Mouse (Mus musculus) MEL (cell line): ENCODE measurements at regions not wholly inside any gene's neighbourhood (a gene's known extent, or its start where the extent isn't known, plus 50 kb on each side); places are given as distances from the start of the nearest gene placed in this dataset.

ENCODE experiments used
- DNase-seq: peaks from one replicate; pipeline ENCODE4 v3.0.0; 2011; ENCODE audit warnings: low read depth, low spot score
- H3K27ac ChIP-seq: 2 replicates; pipeline ENCODE4 v1.5.1; 2012; ENCODE audit warnings: low read depth, mild to moderate bottlenecking, control low read depth, low read length, moderate library complexity; ENCODE audit not compliant: control insufficient read depth
- H3K27me3 ChIP-seq, 2 experiments: fragments of 150-350 bp in 1 of 2; sonication (generic) in 1 of 2; 2 replicates each; pipeline ENCODE4 v1.6.1; 2012; ENCODE audit warnings: low read length in 2 of 2, mild to moderate bottlenecking in 2 of 2, improper control_type of control experiment in 1 of 2, moderate library complexity in 1 of 2; ENCODE audit not compliant: insufficient read depth in 2 of 2, control insufficient read depth in 1 of 2
- H3K36me3 ChIP-seq, 2 experiments: 2 replicates each; pipeline ENCODE4 v1.6.1; 2012 to 2014; ENCODE audit warnings: low read length in 2 of 2, improper control_type of control experiment in 1 of 2, inconsistent platforms in 1 of 2, mild to moderate bottlenecking in 1 of 2; ENCODE audit not compliant: insufficient read depth in 2 of 2, control insufficient read depth in 1 of 2
- H3K4me1 ChIP-seq, 2 experiments: fragments of 150-350 bp in 1 of 2; sonication (generic) in 1 of 2; 2 replicates each; pipeline ENCODE4 v1.6.1; 2012; ENCODE audit warnings: low read length in 2 of 2, improper control_type of control experiment in 1 of 2, mild to moderate bottlenecking in 1 of 2; ENCODE audit not compliant: insufficient read depth in 2 of 2, control insufficient read depth in 1 of 2
- H3K4me3 ChIP-seq, 2 experiments: fragments of 150-350 bp in 1 of 2; sonication (generic) in 1 of 2; 2 replicates each; pipeline ENCODE4 v1.5.1; 2012; ENCODE audit warnings: low read depth in 2 of 2, low read length in 2 of 2, mild to moderate bottlenecking in 2 of 2, moderate library complexity in 2 of 2, control low read depth in 1 of 2, improper control_type of control experiment in 1 of 2; ENCODE audit not compliant: control insufficient read depth in 1 of 2, insufficient read depth in 1 of 2
- H3K79me2 ChIP-seq: 2 replicates; pipeline ENCODE4 v1.6.1; 2012; ENCODE audit warnings: mild to moderate bottlenecking, low read length, moderate library complexity; ENCODE audit not compliant: control insufficient read depth, poor library complexity, insufficient read depth
- H3K9ac ChIP-seq: 2 replicates; pipeline ENCODE4 v1.6.1; 2012; ENCODE audit warnings: low read depth, mild to moderate bottlenecking, control low read depth, low read length, moderate library complexity; ENCODE audit not compliant: control insufficient read depth, poor library complexity, severe bottlenecking
- H3K9me3 ChIP-seq: fragments of 150-350 bp; sonication (generic); replicated peaks from 2 replicates; pipeline ENCODE4 v1.6.1; 2012; ENCODE audit warnings: mild to moderate bottlenecking, low read length, improper control_type of control experiment, moderate library complexity; ENCODE audit not compliant: insufficient read depth
- BHLHE40 ChIP-seq: IDR thresholded peaks from 2 replicates; pipeline ENCODE4 v1.6.1; 2012; ENCODE audit warnings: low read depth, mild to moderate bottlenecking, inconsistent platforms, low read length, improper control_type of control experiment, borderline replicate concordance
- EP300 ChIP-seq, 2 experiments: IDR thresholded peaks; 2 replicates each; pipeline ENCODE4 v1.6.1; 2011; ENCODE audit warnings: improper control_type of control experiment in 2 of 2, low read length in 2 of 2, low read depth in 1 of 2, mild to moderate bottlenecking in 1 of 2
- GABPA ChIP-seq: IDR thresholded peaks from 2 replicates; pipeline ENCODE4 v1.6.1; 2012; ENCODE audit warnings: low read depth, mild to moderate bottlenecking, inconsistent platforms, low read length, improper control_type of control experiment, moderate library complexity
- GATA1 ChIP-seq: IDR thresholded peaks from 2 replicates; pipeline ENCODE4 v1.6.1; 2011; ENCODE audit warnings: low read depth, low read length, improper control_type of control experiment
- JUND ChIP-seq: IDR thresholded peaks from 2 replicates; pipeline ENCODE4 v1.6.1; 2011; ENCODE audit warnings: low read depth, mild to moderate bottlenecking, improper control_type of control experiment, low read length
- KAT2A ChIP-seq: conservative IDR thresholded peaks from 2 replicates; pipeline ENCODE4 v1.6.1; 2012; ENCODE audit warnings: low read depth, low read length, improper control_type of control experiment, inconsistent platforms
- MEF2A ChIP-seq: IDR thresholded peaks from 2 replicates; pipeline ENCODE4 v1.6.1; 2014; ENCODE audit warnings: low read depth, mild to moderate bottlenecking, inconsistent platforms, low read length, improper control_type of control experiment; ENCODE audit not compliant: poor library complexity, insufficient replicate concordance, severe bottlenecking; ENCODE audit errors: extremely low read depth
- MYB ChIP-seq: IDR thresholded peaks from 2 replicates; pipeline ENCODE4 v1.6.1; 2011; ENCODE audit warnings: mild to moderate bottlenecking, low read depth, low read length, improper control_type of control experiment
- MYC ChIP-seq: IDR thresholded peaks from 2 replicates; pipeline ENCODE4 v1.6.1; 2011; ENCODE audit warnings: low read depth, mild to moderate bottlenecking, low read length, improper control_type of control experiment, moderate library complexity
- POLR2A ChIP-seq, 2 experiments: IDR thresholded peaks; 2 replicates each; pipeline ENCODE4 v1.6.1; 2011 to 2012; ENCODE audit warnings: low read length in 2 of 2, mild to moderate bottlenecking in 2 of 2, control low read depth in 1 of 2, improper control_type of control experiment in 1 of 2, low read depth in 1 of 2, moderate library complexity in 1 of 2; ENCODE audit not compliant: control insufficient read depth in 1 of 2, insufficient read depth in 1 of 2, poor library complexity in 1 of 2
- POLR2AphosphoS2 ChIP-seq: IDR thresholded peaks from 2 replicates; pipeline ENCODE4 v1.6.1; 2011; ENCODE audit warnings: low read length, improper control_type of control experiment
- POLR2AphosphoS5 ChIP-seq: IDR thresholded peaks from 2 replicates; pipeline ENCODE4 v1.6.1; 2012; ENCODE audit warnings: low read depth, borderline replicate concordance, mild to moderate bottlenecking, inconsistent platforms, low read length, moderate library complexity, mixed read lengths
- RCOR1 ChIP-seq: IDR thresholded peaks from 2 replicates; pipeline ENCODE4 v1.6.1; 2012; ENCODE audit warnings: low read depth, mild to moderate bottlenecking, inconsistent platforms, low read length, improper control_type of control experiment
- TAL1 ChIP-seq: IDR thresholded peaks from 2 replicates; pipeline ENCODE4 v1.6.1; 2012; ENCODE audit warnings: mild to moderate bottlenecking, inconsistent platforms, low read length, moderate library complexity, mixed read lengths
- TBP ChIP-seq: IDR thresholded peaks from 2 replicates; pipeline ENCODE4 v1.8.0; 2011; ENCODE audit warnings: low read depth, low read length, improper control_type of control experiment
- USF2 ChIP-seq, 2 experiments: IDR thresholded peaks; 2 replicates each; pipeline ENCODE4 v1.6.1; 2011 to 2012; ENCODE audit warnings: improper control_type of control experiment in 2 of 2, low read length in 2 of 2, borderline replicate concordance in 1 of 2, inconsistent platforms in 1 of 2, low read depth in 1 of 2, mild to moderate bottlenecking in 1 of 2; ENCODE audit not compliant: insufficient read depth in 1 of 2
- ZC3H11A ChIP-seq: IDR thresholded peaks from 2 replicates; pipeline ENCODE4 v1.6.1; 2012; ENCODE audit warnings: low read depth, mild to moderate bottlenecking, inconsistent platforms, low read length, improper control_type of control experiment
- ZKSCAN1 ChIP-seq: IDR thresholded peaks from 2 replicates; pipeline ENCODE4 v1.6.1; 2012; ENCODE audit warnings: low read depth, mild to moderate bottlenecking, inconsistent platforms, low read length, improper control_type of control experiment, moderate library complexity
- ZMIZ1 ChIP-seq: IDR thresholded peaks from 2 replicates; pipeline ENCODE4 v1.6.1; 2012; ENCODE audit warnings: low read depth, mild to moderate bottlenecking, inconsistent platforms, low read length, improper control_type of control experiment, moderate library complexity

DNA sequence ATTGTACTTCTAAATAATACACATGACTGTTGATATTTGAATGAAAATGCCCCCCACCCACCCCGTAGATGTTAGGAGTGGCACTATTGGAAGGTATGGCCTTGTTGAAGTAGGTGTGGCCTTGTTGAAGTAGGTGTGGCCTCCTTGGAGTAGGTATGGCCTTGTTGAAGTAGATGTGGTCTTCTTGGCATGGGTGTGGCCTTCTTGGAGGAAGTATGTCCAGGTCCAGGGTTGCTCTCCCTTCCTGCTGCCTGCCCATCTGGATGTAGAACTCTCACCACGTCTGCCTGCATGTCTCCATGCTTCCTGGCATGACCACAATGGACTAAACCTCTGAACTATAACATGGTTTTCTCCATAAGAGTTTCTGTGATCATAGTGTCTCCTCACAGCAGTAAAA, 188.7 kb downstream of the Sptssa start:
- H3K36me3 ChIP-seq: no peaks in the 10 kb centered on the region
- no peak for DNase-seq
- H3K4me1 ChIP-seq: no peaks in the 10 kb centered on the region
- no peaks in the 10 kb centered on the region for H3K9me3 ChIP-seq
- no peaks in the 10 kb centered on the region for H3K79me2 ChIP-seq
- no peak overlapping the region for H3K27ac ChIP-seq
- H3K4me3 ChIP-seq: no peak overlapping the region
- H3K27me3 ChIP-seq: no peaks in the 10 kb centered on the region; a peak in 1 of 4 replicates
- TF ChIP-seq POLR2AphosphoS2: no peak
- TF ChIP-seq USF2 (IDR thresholded peaks at IDR 0.05; ENCODE audit: borderline replicate concordance in 1 of 2, insufficient read depth in 1 of 2, low read depth in 1 of 2, low read length in 2 of 2): no peak
- no peak for TF ChIP-seq POLR2AphosphoS5
- TF ChIP-seq MYC: no peak
- no peak for TF ChIP-seq ZC3H11A
- TF ChIP-seq TBP: no peak
- TF ChIP-seq POLR2A (IDR thresholded peaks at IDR 0.05; ENCODE audit: control insufficient read depth in 1 of 2, insufficient read depth in 1 of 2, low read depth in 1 of 2, low read length in 2 of 2, poor library complexity in 1 of 2): no peak
- no peak for TF ChIP-seq BHLHE40
- TF ChIP-seq GABPA: no peak
- H3K9ac ChIP-seq: no peak overlapping the region

DNA sequence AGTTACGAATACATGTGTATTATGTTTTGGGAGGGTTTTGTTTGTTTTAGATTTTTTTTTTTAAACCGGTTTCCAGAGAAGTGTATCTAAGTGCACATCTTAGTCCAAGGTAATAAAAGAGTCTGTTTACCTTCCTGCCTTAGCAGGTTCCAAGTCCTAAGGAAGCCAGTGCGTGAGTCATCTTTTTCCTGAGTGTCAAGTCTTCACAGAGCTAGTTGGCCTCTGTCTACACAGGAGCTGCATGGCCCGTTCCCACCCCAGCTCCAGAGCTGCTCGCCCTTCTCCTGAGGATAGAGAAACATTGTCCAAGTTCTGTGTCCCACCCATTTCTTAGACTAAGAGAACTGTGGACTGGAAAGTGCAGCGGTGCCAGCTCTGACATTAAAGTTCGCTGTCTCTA, 192.6 kb downstream of the Sptssa start:
- no peak overlapping the region for H3K9ac ChIP-seq
- no peaks in the 10 kb centered on the region for H3K36me3 ChIP-seq
- no peak for TF ChIP-seq MYB
- TF ChIP-seq POLR2A (IDR thresholded peaks at IDR 0.05; ENCODE audit: control insufficient read depth in 1 of 2, insufficient read depth in 1 of 2, low read depth in 1 of 2, low read length in 2 of 2, poor library complexity in 1 of 2): no peak
- TF ChIP-seq ZMIZ1: no peak
- TF ChIP-seq MEF2A: no peak
- TF ChIP-seq JUND: no peak
- TF ChIP-seq KAT2A: no peak
- no peak for TF ChIP-seq BHLHE40
- no peak for TF ChIP-seq ZKSCAN1
- H3K27ac ChIP-seq: no peak overlapping the region
- no peak for DNase-seq
- H3K27me3 ChIP-seq: no peaks in the 10 kb centered on the region
- no peaks in the 10 kb centered on the region for H3K4me1 ChIP-seq
- no peaks in the 10 kb centered on the region for H3K79me2 ChIP-seq
- no peaks in the 10 kb centered on the region for H3K9me3 ChIP-seq
- H3K4me3 ChIP-seq: no peak overlapping the region

DNA sequence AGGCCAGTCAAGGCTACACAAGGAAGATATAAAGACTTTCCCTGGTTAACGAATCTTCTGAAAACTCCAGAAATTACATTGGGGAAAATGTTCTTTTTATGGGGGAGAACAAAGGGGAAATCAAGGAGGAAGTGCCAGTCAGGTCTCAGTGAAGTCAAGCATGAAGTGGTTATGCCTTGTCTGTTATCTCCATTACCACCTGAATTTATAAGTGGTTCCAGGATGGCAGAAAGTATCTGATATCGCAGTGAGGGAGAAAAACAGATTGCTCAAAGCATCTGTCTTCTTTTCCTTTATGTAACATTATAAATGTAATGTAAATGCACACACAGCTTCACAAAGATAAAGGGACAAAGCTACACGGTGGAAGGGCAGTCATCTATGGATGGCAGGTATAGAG, 195.0 kb downstream of the Sptssa start:
- TF ChIP-seq EP300 (IDR thresholded peaks at IDR 0.05; ENCODE audit: low read depth in 1 of 2, low read length in 2 of 2) (peak; percentile 54 to 66), MYB (no peak), GATA1 (peak; percentile 64), TAL1 (peak; percentile 41; the same call in 1 of the 2 replicates), RCOR1 (peak; percentile 55; the same call in 1 of the 2 replicates)
- H3K36me3 ChIP-seq: no peaks in the 10 kb centered on the region
- no peak overlapping the region for H3K4me3 ChIP-seq
- no peaks in the 10 kb centered on the region; a peak in 2 of 4 replicates for H3K27me3 ChIP-seq
- no peaks in the 10 kb centered on the region for H3K79me2 ChIP-seq
- DNase-seq: peak; percentile 23
- no peak overlapping the region for H3K9ac ChIP-seq
- H3K27ac ChIP-seq: no peak overlapping the region
- no peaks in the 10 kb centered on the region for H3K9me3 ChIP-seq
- H3K4me1 ChIP-seq: no peaks in the 10 kb centered on the region
